Mouse (Mus musculus): ENCODE data around the gene Usp7.

GRCm38 (mm10) chr16:8758979-8759378, 33.1 kb downstream of the Usp7 start:
- TF ChIP-seq EP300 (IDR thresholded peaks at IDR 0.05; ENCODE audit: low read depth) (no peak), CTCF (IDR thresholded peaks at IDR 0.05; ENCODE audit: low read depth) (no peak)

Measured in liver, postnatal 0 days (tissue).